Mouse (Mus musculus) neural tube, embryonic 14.5 days (tissue): ENCODE results near the gene Fancf. TPM values are rescaled to one million over a fixed set of nuclear protein-coding genes. Genes with fewer than 3 reads are reported as not detected.

Experiments
- ATAC-seq: fragments of 200-750 bp; cut with Nextera tagmentation; 2 replicates; pipeline ENCODE4 v1.8.0; 2017; ENCODE audit warnings: low read depth, mild to moderate bottlenecking, moderate TSS enrichment, moderate library complexity
- H3K27ac ChIP-seq: fragments of 300-500 bp; sonication (generic); 2 replicates; pipeline ENCODE4 v1.5.1; 2014; ENCODE audit warnings: low read depth, mild to moderate bottlenecking, control low read depth, low read length, moderate library complexity, mixed read lengths
- H3K27me3 ChIP-seq: fragments of 300-500 bp; sonication (generic); 2 replicates; pipeline ENCODE4 v1.6.1; 2014; ENCODE audit warnings: low read length; ENCODE audit not compliant: control insufficient read depth, insufficient read depth
- H3K36me3 ChIP-seq: fragments of 300-500 bp; sonication (generic); 2 replicates; pipeline ENCODE4 v1.6.1; 2014; ENCODE audit warnings: low read length, mixed read lengths; ENCODE audit not compliant: control insufficient read depth, insufficient read depth
- H3K4me1 ChIP-seq: fragments of 300-500 bp; sonication (generic); 2 replicates; pipeline ENCODE4 v1.6.1; 2014; ENCODE audit warnings: low read length; ENCODE audit not compliant: control insufficient read depth, insufficient read depth
- H3K4me2 ChIP-seq: fragments of 300-500 bp; sonication (generic); 2 replicates; pipeline ENCODE4 v1.6.1; 2014; ENCODE audit warnings: mild to moderate bottlenecking, low read depth, low read length, control low read depth
- H3K4me3 ChIP-seq: fragments of 300-500 bp; sonication (generic); 2 replicates; pipeline ENCODE4 v1.5.1; 2014; ENCODE audit warnings: low read depth, low read length, control low read depth, mixed read lengths
- H3K9ac ChIP-seq: fragments of 300-500 bp; sonication (generic); replicated peaks from 2 replicates; pipeline ENCODE4 v1.6.1; 2014; ENCODE audit warnings: low read depth, mild to moderate bottlenecking, control low read depth, low read length, mixed read lengths
- H3K9me3 ChIP-seq: fragments of 300-500 bp; sonication (generic); 2 replicates; pipeline ENCODE4 v1.6.1; 2016; ENCODE audit warnings: low read length; ENCODE audit not compliant: control insufficient read depth
- WGBS: fragments of 180-500 bp; shearing (Covaris S2); extraction: QIAGEN DNeasy Blood & Tissue Kit; methylation state at CpG from one replicate; pipeline ENCODE4 v1.1.7; 2014; 5-methylcytosine and 5-hydroxymethylcytosine counted together
- polyA plus RNA-seq: library from polyadenylated mRNA; unstranded; fragments of >200 nt; fragmentation: Nextera tagmentation; extraction: Ambion mirVana; gene quantifications from 2 replicates; pipeline ENCODE4 v1.2.1, GENCODE M21; 2014

Gene Fancf
- polyA plus RNA-seq, 1 experiment from 2014 or later: 11.0 TPM

- H3K9ac ChIP-seq: no peak overlapping the region
- H3K27ac ChIP-seq: no peak overlapping the region
- ATAC-seq: no peak
- H3K4me2 ChIP-seq: no peak overlapping the region
- no peak overlapping the region for H3K4me3 ChIP-seq
- H3K36me3 ChIP-seq: no peaks in the 10 kb centered on the region
- no peaks in the 10 kb centered on the region for H3K4me1 ChIP-seq
- 80% methylated on average over 1 of the region's 1 CpGs for WGBS
- no peaks in the 10 kb centered on the region for H3K27me3 ChIP-seq
- H3K9me3 ChIP-seq: no peaks in the 10 kb centered on the region
Measured at GRCm38 (mm10) chr7:51819891-51820290, 42.2 kb downstream of the Fancf start.

GRCm38 (mm10) chr7:51818251-51818974, 43.7 kb downstream of the Fancf start:
- Histone ChIP-seq H3K9ac (no peak overlapping the region), H3K36me3 (no peaks in the 10 kb centered on the region), H3K4me1 (no peaks in the 10 kb centered on the region), H3K27me3 (no peaks in the 10 kb centered on the region), H3K4me2 (no peak overlapping the region), H3K4me3 (no peak overlapping the region), H3K9me3 (no peaks in the 10 kb centered on the region), H3K27ac (no peak overlapping the region)
- 70% methylated on average over 3 of the region's 3 CpGs for WGBS
- ATAC-seq: no peak

DNA sequence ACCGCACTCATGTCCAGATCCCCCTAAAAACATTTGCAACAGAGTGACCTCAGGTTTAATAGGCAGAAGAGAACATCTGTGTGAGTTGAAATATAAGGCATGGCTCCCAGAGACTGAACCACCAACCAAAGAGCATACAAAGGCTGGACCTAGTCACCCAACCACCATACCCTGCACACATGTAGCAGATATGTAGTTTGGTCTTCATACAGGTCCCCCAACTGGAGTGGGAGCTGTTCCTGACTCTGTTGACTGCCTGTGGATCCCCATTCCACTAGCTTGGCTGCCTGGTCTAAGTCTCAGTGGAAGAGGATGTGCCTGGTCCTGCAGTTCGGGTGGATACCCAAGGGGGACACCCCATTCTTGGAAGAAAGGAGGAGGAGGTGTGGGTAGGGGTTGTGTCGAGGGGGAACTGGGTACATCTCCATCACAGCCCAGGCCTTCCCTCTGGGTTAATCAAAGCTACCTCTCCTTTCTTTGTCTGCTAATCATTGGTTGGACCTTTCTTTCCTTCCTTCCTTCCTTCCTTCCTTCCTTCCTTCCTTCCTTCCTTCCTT, 45.7 kb downstream of the Fancf start:
- Histone ChIP-seq H3K9ac (no peak overlapping the region), H3K36me3 (no peaks in the 10 kb centered on the region), H3K27me3 (no peaks in the 10 kb centered on the region), H3K4me1 (no peaks in the 10 kb centered on the region), H3K4me3 (no peak overlapping the region), H3K4me2 (no peak overlapping the region), H3K27ac (no peak overlapping the region), H3K9me3 (no peaks in the 10 kb centered on the region)
- WGBS: 66% methylated on average over 3 of the region's 3 CpGs
- ATAC-seq: peak; percentile 44; the same call in 1 of the 2 replicates

- Histone ChIP-seq H3K36me3 (no peaks in the 10 kb centered on the region), H3K9ac (no peak overlapping the region), H3K9me3 (no peaks in the 10 kb centered on the region), H3K4me2 (no peak overlapping the region), H3K4me1 (no peaks in the 10 kb centered on the region), H3K27ac (no peak overlapping the region), H3K27me3 (no peaks in the 10 kb centered on the region), H3K4me3 (no peak overlapping the region)
- ATAC-seq: peak; percentile 85
- 47% methylated on average over 4 of the region's 4 CpGs for WGBS
Measured at GRCm38 (mm10) chr7:51815473-51816282, 46.4 kb downstream of the Fancf start.

Other genes with a start within 250 kb of the Fancf start
- 120 and 139 TPM in 2 replicates for gene Slc17a6, start 240.3 kb downstream of the Fancf start, polyA plus RNA-seq
- gene Gas2, start 252 bp downstream of the Fancf start, polyA plus RNA-seq: 14.6 and 19.9 TPM in 2 replicates
- 25.9 and 28.0 TPM in 2 replicates for gene Svip, start 143.8 kb upstream of the Fancf start, polyA plus RNA-seq
- not detected in 2 replicates for gene 1700015G11Rik, start 153.5 kb upstream of the Fancf start, polyA plus RNA-seq